30 mouse cellular contexts compared by ENCODE assay signal in genomic region chr5:45025383-45025782, GRCm38 (mm10).
DNase-seq lines count a peak whose midpoint lies in the region; ATAC-seq lines count a peak whose summit lies in the region.
"Had no signal": no experiment of that assay in that cellular context is flagged by ENCODE, and none has a peak within 500 bp of the region (broad histone marks: within the 10 kb centered on the region; RNA-seq: fewer than 3 reads in every experiment).

No protein-coding gene starts in this region.

- H3K4me2 ChIP-seq in midbrain, embryonic 16.5 days (ENCODE audit: low read length), result no peak overlapping the region
- H3K4me2 ChIP-seq in midbrain, embryonic 11.5 days, result no peak overlapping the region
- H3K4me2 ChIP-seq: embryonic facial prominence, embryonic 12.5 days; heart, embryonic 15.5 days; hindbrain, embryonic 13.5 days; kidney, embryonic 15.5 days; limb, embryonic 12.5 days; liver, embryonic 15.5 days; lung, embryonic 14.5 days; neural tube, embryonic 12.5 days had no signal

- no peaks in the 10 kb centered on the region for H3K4me1 ChIP-seq in midbrain, embryonic 16.5 days (ENCODE audit: control insufficient read depth, insufficient read depth, low read length)
- no peaks in the 10 kb centered on the region for H3K4me1 ChIP-seq in midbrain, embryonic 11.5 days (ENCODE audit: control insufficient read depth, insufficient read depth, low read length)
- H3K4me1 ChIP-seq: embryonic facial prominence, embryonic 12.5 days; heart, embryonic 10.5 days; heart, embryonic 15.5 days; hindbrain, embryonic 13.5 days; kidney, embryonic 15.5 days; limb, embryonic 12.5 days; liver, embryonic 15.5 days; neural tube, embryonic 12.5 days had no signal

- 0 out of 2 replicates have a peak overlapping the region, but pooled peaks have one; percentile 5 for H3K27ac ChIP-seq in midbrain, embryonic 16.5 days (ENCODE audit: low read length)
- H3K27ac ChIP-seq in midbrain, embryonic 11.5 days (ENCODE audit: low read depth, low read length), result no peak overlapping the region
- H3K27ac ChIP-seq: embryonic facial prominence, embryonic 12.5 days; heart, embryonic 10.5 days; heart, embryonic 15.5 days; hindbrain, embryonic 13.5 days; kidney, embryonic 15.5 days; layer of hippocampus, adult 2 months; left cerebral cortex, adult 2 months; limb, embryonic 12.5 days; liver, embryonic 15.5 days; neural tube, embryonic 12.5 days had no signal

- no peaks in the 10 kb centered on the region for H3K36me3 ChIP-seq in midbrain, embryonic 16.5 days (ENCODE audit: control insufficient read depth, insufficient read depth, low read length)
- H3K36me3 ChIP-seq in midbrain, embryonic 11.5 days (ENCODE audit: control insufficient read depth, insufficient read depth, low read length), result no peaks in the 10 kb centered on the region
- H3K36me3 ChIP-seq: embryonic facial prominence, embryonic 12.5 days; heart, embryonic 10.5 days; heart, embryonic 15.5 days; hindbrain, embryonic 13.5 days; kidney, embryonic 15.5 days; limb, embryonic 12.5 days; liver, embryonic 15.5 days; neural tube, embryonic 12.5 days had no signal

- peak; percentile 69; the same call in 1 of the 2 replicates for ATAC-seq in frontal cortex, adult (ENCODE audit: low TSS enrichment)
- peak; percentile 88 for ATAC-seq in midbrain, embryonic 16.5 days
- ATAC-seq in midbrain, embryonic 11.5 days (ENCODE audit: low FRiP score), result no peak

- WGBS in midbrain, embryonic 16.5 days, result 64% methylated on average over 2 of the region's 2 CpGs
- WGBS in midbrain, embryonic 11.5 days, result 93% methylated on average over 2 of the region's 2 CpGs

- DNase-seq in frontal cortex, adult 2 months (ENCODE audit: extremely low spot score in 1 of 2, low spot score in 1 of 2), result no peak
- DNase-seq in midbrain, embryonic 11.5 days (ENCODE audit: low spot score, missing footprints), result no peak
- peak; percentile 37 for DNase-seq in brain, embryonic 18.5 days (ENCODE audit: low read depth, low spot score)
- no peak for DNase-seq in layer of hippocampus, adult 11-12 months (ENCODE audit: low spot score)
- DNase-seq: adrenal gland, adult 2 months; adrenal gland, postnatal 36 days; B cell, adult 2 months; cerebellum, adult 11 months; cerebellum, adult 9-11 months; embryo, embryonic 11 days; gastrocnemius, postnatal 25 days; heart, adult 11 months; heart, postnatal 36 days; kidney, adult 18-20 months; kidney, postnatal 25 days; lung, embryonic 14.5 days; lung, postnatal 14 days; right cerebral cortex, postnatal 14 days had no signal

- no peaks in the 10 kb centered on the region for H3K27me3 ChIP-seq in midbrain, embryonic 16.5 days (ENCODE audit: control insufficient read depth, insufficient read depth, low read depth, low read length)
- no peaks in the 10 kb centered on the region for H3K27me3 ChIP-seq in midbrain, embryonic 11.5 days (ENCODE audit: control insufficient read depth, insufficient read depth, low read length)
- H3K27me3 ChIP-seq: embryonic facial prominence, embryonic 12.5 days; heart, embryonic 15.5 days; hindbrain, embryonic 13.5 days; kidney, embryonic 15.5 days; limb, embryonic 12.5 days; liver, embryonic 15.5 days; neural tube, embryonic 12.5 days had no signal

- no peaks in the 10 kb centered on the region for H3K9me3 ChIP-seq in midbrain, embryonic 16.5 days (replicated peaks; ENCODE audit: control insufficient read depth, low read length, poor library complexity, severe bottlenecking)
- H3K9me3 ChIP-seq in midbrain, embryonic 11.5 days (ENCODE audit: control insufficient read depth, low read length), result no peaks in the 10 kb centered on the region
- H3K9me3 ChIP-seq: embryonic facial prominence, embryonic 12.5 days; heart, embryonic 10.5 days; heart, embryonic 15.5 days; hindbrain, embryonic 13.5 days; kidney, embryonic 15.5 days; limb, embryonic 12.5 days; liver, embryonic 15.5 days; neural tube, embryonic 12.5 days had no signal

- no peak overlapping the region for H3K9ac ChIP-seq in midbrain, embryonic 16.5 days (ENCODE audit: low read depth, low read length)
- no peak overlapping the region for H3K9ac ChIP-seq in midbrain, embryonic 11.5 days (ENCODE audit: low read length)
- H3K9ac ChIP-seq: embryonic facial prominence, embryonic 12.5 days; heart, embryonic 15.5 days; hindbrain, embryonic 13.5 days; kidney, embryonic 15.5 days; limb, embryonic 12.5 days; liver, embryonic 15.5 days; lung, embryonic 14.5 days; neural tube, embryonic 12.5 days had no signal

- no peak overlapping the region for H3K4me3 ChIP-seq in midbrain, embryonic 16.5 days (ENCODE audit: low read depth, low read length)
- no peak overlapping the region for H3K4me3 ChIP-seq in midbrain, embryonic 11.5 days (ENCODE audit: low read depth, low read length)
- H3K4me3 ChIP-seq: embryonic facial prominence, embryonic 12.5 days; heart, embryonic 10.5 days; heart, embryonic 15.5 days; hindbrain, embryonic 13.5 days; kidney, embryonic 15.5 days; layer of hippocampus, adult 2 months; left cerebral cortex, adult 2 months; limb, embryonic 12.5 days; liver, embryonic 15.5 days; neural tube, embryonic 12.5 days had no signal
